Mouse (Mus musculus) myocyte (in vitro differentiated cells): ENCODE data around the gene Mctp2. TPM values are rescaled to one million over a fixed set of nuclear protein-coding genes. Genes with fewer than 3 reads are reported as not detected.
"Not testable (repeated sequence)": the region's sequence is repeated elsewhere in the genome, so short reads cannot be mapped to it uniquely, and the experiment has no call there.

Source experiments
- H3K27me3 ChIP-seq: one replicate; pipeline ENCODE4 v1.6.1; 2011; ENCODE audit not compliant: control insufficient read depth, insufficient read depth, insufficient read length
- H3K36me3 ChIP-seq: one replicate; pipeline ENCODE4 v1.6.1; 2011; ENCODE audit not compliant: control insufficient read depth, insufficient read depth
- H3K4me2 ChIP-seq: one replicate; pipeline ENCODE4 v1.6.1; 2011; ENCODE audit warnings: low read depth, control low read depth
- H3K4me3 ChIP-seq: one replicate; pipeline ENCODE4 v1.5.1; 2011; ENCODE audit warnings: mild to moderate bottlenecking, control low read depth, moderate library complexity
- H3K79me2 ChIP-seq: one replicate; pipeline ENCODE4 v1.6.1; 2011; ENCODE audit not compliant: control insufficient read depth, insufficient read depth
- H3ac ChIP-seq: one replicate; pipeline ENCODE4 v1.6.1; 2011; ENCODE audit not compliant: control insufficient read depth, insufficient read length
- CEBPB ChIP-seq: IDR thresholded peaks from 2 replicates; pipeline ENCODE4 v1.6.1; 2011; ENCODE audit warnings: mild to moderate bottlenecking, moderate library complexity; ENCODE audit not compliant: poor library complexity, insufficient read depth, severe bottlenecking
- E2F4 ChIP-seq: IDR thresholded peaks from one replicate; pipeline ENCODE4 v1.6.1; 2011; ENCODE audit warnings: mild to moderate bottlenecking, control low read depth, moderate library complexity; ENCODE audit not compliant: insufficient read depth
- MAX ChIP-seq: IDR thresholded peaks from one replicate; pipeline ENCODE4 v1.6.1; 2011; ENCODE audit warnings: low read depth, mild to moderate bottlenecking, control low read depth
- MYOD1 ChIP-seq, 3 experiments: IDR thresholded peaks; one replicate each; pipeline ENCODE4 v1.6.1; 2011; ENCODE audit warnings: control low read depth in 2 of 3, low read depth in 2 of 3, mild to moderate bottlenecking in 2 of 3, moderate library complexity in 1 of 3; ENCODE audit not compliant: insufficient read length in 2 of 3, control insufficient read depth in 1 of 3
- MYOG ChIP-seq, 3 experiments: IDR thresholded peaks; one replicate each; pipeline ENCODE4 v1.6.1; 2011; ENCODE audit warnings: control low read depth in 2 of 3, low read depth in 2 of 3, mild to moderate bottlenecking in 2 of 3; ENCODE audit not compliant: insufficient read length in 2 of 3, control insufficient read depth in 1 of 3, insufficient read depth in 1 of 3
- POLR2A ChIP-seq: IDR thresholded peaks from one replicate; pipeline ENCODE4 v1.6.1; 2011; ENCODE audit warnings: low read depth, mild to moderate bottlenecking, control low read depth, moderate library complexity; ENCODE audit not compliant: insufficient read length
- POLR2AphosphoS2 ChIP-seq: IDR thresholded peaks from one replicate; pipeline ENCODE4 v1.6.1; 2011; ENCODE audit warnings: low read depth, control low read depth; ENCODE audit not compliant: insufficient read length
- REST ChIP-seq: IDR thresholded peaks from one replicate; pipeline ENCODE4 v1.6.1; 2011; ENCODE audit warnings: mild to moderate bottlenecking, control low read depth, moderate library complexity; ENCODE audit not compliant: insufficient read depth, insufficient read length
- SRF ChIP-seq: IDR thresholded peaks from one replicate; pipeline ENCODE4 v1.6.1; 2011; ENCODE audit warnings: low read depth; ENCODE audit not compliant: control insufficient read depth, insufficient read length
- TCF12 ChIP-seq: IDR thresholded peaks from one replicate; pipeline ENCODE4 v1.6.1; 2011; ENCODE audit warnings: mild to moderate bottlenecking, control low read depth; ENCODE audit not compliant: poor library complexity, insufficient read depth, severe bottlenecking
- TCF3 ChIP-seq: IDR thresholded peaks from one replicate; pipeline ENCODE4 v1.6.1; 2011; ENCODE audit warnings: low read depth, control low read depth; ENCODE audit not compliant: insufficient read length
- USF1 ChIP-seq: IDR thresholded peaks from one replicate; pipeline ENCODE4 v1.6.1; 2011; ENCODE audit warnings: low read depth, mild to moderate bottlenecking, control low read depth, moderate library complexity
- polyA plus RNA-seq: library from polyadenylated mRNA; unstranded; fragments of >200 nt; fragmentation: generic; extraction: Trizol; gene quantifications from one replicate; pipeline ENCODE4 v1.2.1, GENCODE M21; 2012; ENCODE audit warnings: missing spikeins

The Mctp2 gene
- polyA plus RNA-seq, 1 experiment: 0.18 TPM

DNA sequence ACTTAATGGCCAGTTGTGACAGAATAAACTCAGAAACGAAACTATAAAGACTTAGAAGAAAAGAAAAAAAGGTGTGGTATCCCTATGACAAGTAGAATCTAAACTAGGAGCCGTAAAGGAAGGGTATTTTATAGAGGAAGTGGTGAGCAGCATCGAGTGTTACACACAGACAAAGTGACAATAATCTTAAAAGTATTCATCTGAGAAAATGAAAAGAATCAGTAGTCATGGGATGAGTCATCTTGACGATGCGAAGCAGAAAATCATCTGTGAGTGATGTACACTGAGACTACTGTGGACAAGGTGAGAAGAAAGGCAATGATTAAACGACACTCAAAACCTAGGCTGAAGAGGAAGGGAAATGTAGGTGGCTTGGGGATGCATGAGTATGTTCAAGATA, 36.4 kb downstream of the Mctp2 start:
- H3K4me2 ChIP-seq: no peak overlapping the region
- TF ChIP-seq CEBPB (no peak), MYOD1 (IDR thresholded peaks at IDR 0.05; ENCODE audit: control insufficient read depth in 1 of 3, insufficient read length in 2 of 3, low read depth in 2 of 3) (no peak), POLR2A (no peak), MAX (no peak), E2F4 (no peak), POLR2AphosphoS2 (no peak), MYOG (IDR thresholded peaks at IDR 0.05; ENCODE audit: control insufficient read depth in 1 of 3, insufficient read depth in 1 of 3, insufficient read length in 2 of 3, low read depth in 2 of 3) (no peak), USF1 (no peak), TCF12 (no peak), SRF (no peak), REST (no peak), TCF3 (no peak)
- H3K4me3 ChIP-seq: no peak overlapping the region
- no peaks in the 10 kb centered on the region for H3K79me2 ChIP-seq
- no peaks in the 10 kb centered on the region for H3K27me3 ChIP-seq
- H3K36me3 ChIP-seq: no peaks in the 10 kb centered on the region
- no peak overlapping the region for H3ac ChIP-seq

GRCm38 (mm10) chr7:72260766-72261655, 45.4 kb downstream of the Mctp2 start:
- no peaks in the 10 kb centered on the region for H3K36me3 ChIP-seq
- TF ChIP-seq POLR2AphosphoS2 (no peak), MAX (no peak), MYOG (IDR thresholded peaks at IDR 0.05; ENCODE audit: control insufficient read depth in 1 of 3, insufficient read depth in 1 of 3, insufficient read length in 2 of 3, low read depth in 2 of 3) (no peak), POLR2A (no peak), E2F4 (no peak), MYOD1 (IDR thresholded peaks at IDR 0.05; ENCODE audit: control insufficient read depth in 1 of 3, insufficient read length in 2 of 3, low read depth in 2 of 3) (no peak), TCF12 (no peak), REST (no peak), USF1 (no peak), TCF3 (no peak), CEBPB (no peak), SRF (no peak)
- no peak overlapping the region for H3K4me2 ChIP-seq
- H3ac ChIP-seq: no peak overlapping the region
- no peaks in the 10 kb centered on the region for H3K79me2 ChIP-seq
- no peaks in the 10 kb centered on the region for H3K27me3 ChIP-seq
- no peak overlapping the region for H3K4me3 ChIP-seq

DNA sequence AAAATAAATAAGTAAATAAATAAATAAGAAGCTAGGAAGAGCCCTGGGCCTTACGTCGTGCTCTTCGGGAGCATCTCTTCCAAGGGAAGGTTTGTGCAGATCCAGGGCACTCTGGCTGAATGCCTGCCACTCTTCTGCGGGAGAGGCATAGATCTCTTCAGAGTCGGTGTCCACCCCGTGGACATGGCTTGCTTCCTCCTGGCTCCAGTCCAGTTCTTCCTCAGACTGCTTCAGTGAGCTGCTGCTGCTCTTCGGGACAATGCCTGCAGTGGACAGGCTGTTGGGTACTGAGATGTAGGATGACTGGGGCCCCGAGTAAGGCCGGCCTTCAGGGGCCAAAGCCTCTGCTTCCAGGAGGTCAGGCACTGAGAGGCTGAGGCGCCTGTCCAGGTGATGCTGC, 47.4 kb downstream of the Mctp2 start:
- Histone ChIP-seq H3K27me3 (no peaks in the 10 kb centered on the region), H3K4me3 (no peak overlapping the region), H3ac (no peak overlapping the region), H3K36me3 (no peaks in the 10 kb centered on the region), H3K4me2 (no peak overlapping the region), H3K79me2 (no peaks in the 10 kb centered on the region)
- TF ChIP-seq CEBPB: no peak
- no peak for TF ChIP-seq SRF
- TF ChIP-seq REST: no peak
- TF ChIP-seq POLR2A: no peak
- no peak for TF ChIP-seq TCF12
- no peak for TF ChIP-seq E2F4
- TF ChIP-seq MYOG (IDR thresholded peaks at IDR 0.05; ENCODE audit: control insufficient read depth in 1 of 3, insufficient read depth in 1 of 3, insufficient read length in 2 of 3, low read depth in 2 of 3): no peak
- TF ChIP-seq USF1: no peak
- no peak for TF ChIP-seq TCF3
- no peak for TF ChIP-seq MAX
- no peak for TF ChIP-seq POLR2AphosphoS2
- no peak for TF ChIP-seq MYOD1 (IDR thresholded peaks at IDR 0.05; ENCODE audit: control insufficient read depth in 1 of 3, insufficient read length in 2 of 3, low read depth in 2 of 3)

DNA sequence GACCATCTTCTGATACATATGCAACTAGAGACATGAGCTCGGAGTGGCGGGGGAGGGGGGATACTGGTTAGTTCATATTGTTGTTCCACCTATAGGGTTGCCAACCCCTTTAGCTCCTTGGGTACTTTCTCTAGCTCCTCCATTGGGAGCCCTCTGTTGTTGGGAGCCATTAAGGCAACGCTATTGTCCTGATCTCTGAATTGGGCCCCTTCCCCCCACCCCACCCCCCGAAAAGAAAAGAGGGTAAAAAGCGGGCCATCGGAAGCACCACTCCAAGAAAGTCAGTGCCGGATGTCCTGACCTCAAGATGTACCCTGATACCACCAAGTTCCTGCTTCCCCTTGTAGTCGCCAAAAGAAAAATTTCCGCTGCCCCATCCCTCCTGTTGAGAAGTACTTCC, 56.1 kb downstream of the Mctp2 start:
- not testable (repeated sequence) for H3K4me3 ChIP-seq

GRCm38 (mm10) chr7:72241269-72241668, 65.1 kb downstream of the Mctp2 start:
- Histone ChIP-seq H3K27me3 (peaks cover 5% of the 10 kb centered on the region), H3K4me2 (no peak overlapping the region), H3K4me3 (no peak overlapping the region), H3K36me3 (no peaks in the 10 kb centered on the region), H3K79me2 (no peaks in the 10 kb centered on the region), H3ac (no peak overlapping the region)
- TF ChIP-seq SRF (no peak), USF1 (no peak)

More for the DNA sequence above, 56.1 kb downstream of the Mctp2 start:
- not testable (repeated sequence) for H3K27me3 ChIP-seq, H3K4me2 ChIP-seq, H3K36me3 ChIP-seq, H3ac ChIP-seq, H3K79me2 ChIP-seq
